Mouse (Mus musculus) heart, embryonic 10.5 days (tissue): ENCODE data around the gene Crtc1. TPM values are rescaled to one million over a fixed set of nuclear protein-coding genes. Genes with fewer than 3 reads are reported as not detected.

Experiments
- DNase-seq: peaks from one replicate; pipeline ENCODE4 v3.0.0-alpha.2; 2017; ENCODE audit warnings: low spot score
- H3K27ac ChIP-seq: fragments of 300-500 bp; sonication (generic); 2 replicates; pipeline ENCODE4 v1.5.1; 2016; ENCODE audit warnings: mild to moderate bottlenecking
- H3K27me3 ChIP-seq: fragments of 300-500 bp; sonication (generic); 2 replicates; pipeline ENCODE4 v1.6.1; 2016; ENCODE audit warnings: mild to moderate bottlenecking; ENCODE audit not compliant: poor library complexity, insufficient read depth, severe bottlenecking
- H3K36me3 ChIP-seq: fragments of 300-500 bp; sonication (generic); 2 replicates; pipeline ENCODE4 v1.6.1; 2016; ENCODE audit warnings: mild to moderate bottlenecking, moderate library complexity
- H3K4me1 ChIP-seq: fragments of 300-500 bp; sonication (generic); 2 replicates; pipeline ENCODE4 v1.6.1; 2016; ENCODE audit warnings: mild to moderate bottlenecking
- H3K4me3 ChIP-seq: fragments of 300-500 bp; sonication (generic); 2 replicates; pipeline ENCODE4 v1.5.1; 2016; ENCODE audit warnings: mild to moderate bottlenecking, moderate library complexity
- H3K9me3 ChIP-seq: fragments of 300-500 bp; sonication (generic); 2 replicates; pipeline ENCODE4 v1.6.1; 2016; ENCODE audit warnings: mild to moderate bottlenecking, moderate library complexity
- whole genome bisulfite sequencing: fragments of 180-500 bp; shearing (Covaris S2); methylation state at CpG from one replicate; pipeline ENCODE4 v1.1.7; 2016; 5-methylcytosine and 5-hydroxymethylcytosine counted together
- polyA plus RNA-seq: library from polyadenylated mRNA; unstranded; fragments of >200 nt; fragmentation: Nextera tagmentation; extraction: Ambion mirVana; gene quantifications from 2 replicates; pipeline ENCODE4 v1.2.1, GENCODE M21; 2016

Gene Crtc1
- polyA plus RNA-seq, 1 experiment from 2014 or later, result 15.8 TPM

GRCm38 (mm10) chr8:70459636-70460035 lies 20.3 kb upstream of the Crtc1 start:
- H3K27ac ChIP-seq, result no peak overlapping the region
- no peaks in the 10 kb centered on the region for H3K27me3 ChIP-seq
- 92% methylated on average over 2 of the region's 2 CpGs for WGBS
- H3K9me3 ChIP-seq, result no peaks in the 10 kb centered on the region
- H3K4me1 ChIP-seq, result peaks cover 58% of the 10 kb centered on the region
- H3K36me3 ChIP-seq, result no peaks in the 10 kb centered on the region
- H3K4me3 ChIP-seq, result no peak overlapping the region
- DNase-seq, result no peak

GRCm38 (mm10) chr8:70458462-70458861 lies 19.1 kb upstream of the Crtc1 start:
- 64% methylated on average over 3 of the region's 3 CpGs for WGBS
- Histone ChIP-seq H3K27me3 (no peaks in the 10 kb centered on the region), H3K27ac (0 out of 2 replicates have a peak overlapping the region, but pooled peaks have one; percentile 5), H3K4me3 (no peak overlapping the region), H3K4me1 (peaks cover 61% of the 10 kb centered on the region), H3K9me3 (no peaks in the 10 kb centered on the region), H3K36me3 (no peaks in the 10 kb centered on the region)
- no peak for DNase-seq

GRCm38 (mm10) chr8:70457882-70458281 lies 18.5 kb upstream of the Crtc1 start:
- Histone ChIP-seq H3K36me3 (no peaks in the 10 kb centered on the region), H3K27ac (0 out of 2 replicates have a peak overlapping the region, but pooled peaks have one; percentile 5), H3K4me3 (no peak overlapping the region), H3K4me1 (peaks cover 64% of the 10 kb centered on the region), H3K27me3 (no peaks in the 10 kb centered on the region), H3K9me3 (no peaks in the 10 kb centered on the region)
- 87% methylated on average over 6 of the region's 6 CpGs for WGBS
- DNase-seq, result no peak

GRCm38 (mm10) chr8:70456996-70457395 lies 17.6 kb upstream of the Crtc1 start:
- peaks cover 71% of the 10 kb centered on the region for H3K4me1 ChIP-seq
- 81% methylated on average over 1 of the region's 1 CpGs for WGBS

GRCm38 (mm10) chr8:70453852-70454251 lies 14.5 kb upstream of the Crtc1 start:
- peaks cover 67% of the 10 kb centered on the region for H3K4me1 ChIP-seq
- no peaks in the 10 kb centered on the region for H3K9me3 ChIP-seq
- peak overlapping the region; percentile 13; the same call in 1 of the 2 replicates for H3K4me3 ChIP-seq
- H3K36me3 ChIP-seq, result peaks cover 24% of the 10 kb centered on the region
- H3K27me3 ChIP-seq, result peaks cover 33% of the 10 kb centered on the region
- WGBS, result 55% methylated on average over 5 of the region's 5 CpGs
- H3K27ac ChIP-seq, result peak overlapping the region; percentile 87
- DNase-seq, result no peak

More at GRCm38 (mm10) chr8:70456996-70457395, 17.6 kb upstream of the Crtc1 start:
- DNase-seq, result no peak
- Histone ChIP-seq H3K9me3 (no peaks in the 10 kb centered on the region), H3K27ac (peak overlapping the region; percentile 30), H3K36me3 (peaks cover 6% of the 10 kb centered on the region), H3K4me3 (no peak overlapping the region), H3K27me3 (peaks cover 8% of the 10 kb centered on the region)

- 0 out of 2 replicates have a peak overlapping the region, but pooled peaks have one; percentile 22 for H3K4me3 ChIP-seq
- peak overlapping the region; percentile 87 for H3K27ac ChIP-seq
- peaks cover 24% of the 10 kb centered on the region for H3K36me3 ChIP-seq
- peaks cover 42% of the 10 kb centered on the region for H3K27me3 ChIP-seq
- WGBS, result 37% methylated on average over 52 of the region's 52 CpGs
- no peak for DNase-seq
- peaks cover 68% of the 10 kb centered on the region for H3K4me1 ChIP-seq
- no peaks in the 10 kb centered on the region for H3K9me3 ChIP-seq
Observed at GRCm38 (mm10) chr8:70452196-70452966, 13.0 kb upstream of the Crtc1 start.

- Histone ChIP-seq H3K36me3 (peaks cover 24% of the 10 kb centered on the region), H3K9me3 (no peaks in the 10 kb centered on the region), H3K4me3 (no peak overlapping the region), H3K4me1 (peaks cover 34% of the 10 kb centered on the region), H3K27ac (0 out of 2 replicates have a peak overlapping the region, but pooled peaks have one; percentile 31), H3K27me3 (peaks cover 51% of the 10 kb centered on the region)
- WGBS, result 66% methylated on average over 19 of the region's 19 CpGs
- DNase-seq, result no peak
Observed at GRCm38 (mm10) chr8:70447639-70448420, 8.5 kb upstream of the Crtc1 start.

GRCm38 (mm10) chr8:70445988-70446387 lies 6.6 kb upstream of the Crtc1 start:
- no peak for DNase-seq

GRCm38 (mm10) chr8:70443326-70443725 lies 3.9 kb upstream of the Crtc1 start:
- Histone ChIP-seq H3K27ac (no peak overlapping the region), H3K4me3 (no peak overlapping the region), H3K27me3 (peaks cover 18% of the 10 kb centered on the region; the same call in 1 of the 2 replicates), H3K4me1 (peaks cover 26% of the 10 kb centered on the region), H3K36me3 (no peaks in the 10 kb centered on the region), H3K9me3 (no peaks in the 10 kb centered on the region)
- 72% methylated on average over 4 of the region's 4 CpGs for WGBS
- no peak for DNase-seq

More at GRCm38 (mm10) chr8:70445988-70446387, 6.6 kb upstream of the Crtc1 start:
- Histone ChIP-seq H3K9me3 (no peaks in the 10 kb centered on the region), H3K36me3 (peaks cover 8% of the 10 kb centered on the region; the same call in 1 of the 2 replicates), H3K27me3 (peaks cover 34% of the 10 kb centered on the region), H3K4me3 (no peak overlapping the region), H3K4me1 (peaks cover 21% of the 10 kb centered on the region), H3K27ac (no peak overlapping the region)
- WGBS, result 66% methylated on average over 1 of the region's 1 CpGs

GRCm38 (mm10) chr8:70441565-70441964 lies 2.2 kb upstream of the Crtc1 start:
- Histone ChIP-seq H3K9me3 (no peaks in the 10 kb centered on the region), H3K36me3 (no peaks in the 10 kb centered on the region), H3K27me3 (peaks cover 7% of the 10 kb centered on the region; the same call in 1 of the 2 replicates), H3K27ac (0 out of 2 replicates have a peak overlapping the region, but pooled peaks have one; percentile 5), H3K4me3 (no peak overlapping the region), H3K4me1 (peaks cover 21% of the 10 kb centered on the region)
- 72% methylated on average over 3 of the region's 3 CpGs for WGBS
- no peak for DNase-seq

- 0 out of 2 replicates have a peak, but pooled peaks cover 5% of the 10 kb centered on the region for H3K36me3 ChIP-seq
- DNase-seq, result no peak
- H3K27ac ChIP-seq, result peak overlapping the region; percentile 93
- 44% methylated on average over 3 of the region's 3 CpGs for WGBS
- H3K27me3 ChIP-seq, result no peaks in the 10 kb centered on the region
- H3K4me1 ChIP-seq, result peaks cover 21% of the 10 kb centered on the region
- H3K4me3 ChIP-seq, result peak overlapping the region; percentile 81
- no peaks in the 10 kb centered on the region for H3K9me3 ChIP-seq
Observed at GRCm38 (mm10) chr8:70440246-70440645, 867 bp upstream of the Crtc1 start.

- Histone ChIP-seq H3K4me1 (peaks cover 21% of the 10 kb centered on the region), H3K9me3 (no peaks in the 10 kb centered on the region), H3K27ac (peak overlapping the region; percentile 93), H3K36me3 (0 out of 2 replicates have a peak, but pooled peaks cover 5% of the 10 kb centered on the region), H3K4me3 (peak overlapping the region; percentile 81), H3K27me3 (no peaks in the 10 kb centered on the region)
- 5% methylated on average over 7 of the region's 7 CpGs for WGBS
- DNase-seq, result no peak
Observed at GRCm38 (mm10) chr8:70439848-70440179, 435 bp upstream of the Crtc1 start.

- DNase-seq, result no peak
- Histone ChIP-seq H3K36me3 (0 out of 2 replicates have a peak, but pooled peaks cover 5% of the 10 kb centered on the region), H3K27ac (peak overlapping the region; percentile 93; the same call in 1 of the 2 replicates), H3K4me3 (peak overlapping the region; percentile 81), H3K4me1 (peaks cover 21% of the 10 kb centered on the region), H3K9me3 (no peaks in the 10 kb centered on the region), H3K27me3 (no peaks in the 10 kb centered on the region)
- 83% methylated on average over 2 of the region's 2 CpGs for WGBS
Observed at GRCm38 (mm10) chr8:70438423-70438822, 956 bp downstream of the Crtc1 start.
